Mouse (Mus musculus) lung, postnatal 10 days (tissue): Measurements from ENCODE around the gene Efna5.

Experiments used
- DNase-seq: peaks from one replicate; pipeline ENCODE4 v3.0.0; 2021

Efna5 gene

GRCm38 (mm10) chr17:62592436-62593074 is 288.6 kb downstream of the Efna5 start:
- DNase-seq, result no peak

- no peak for DNase-seq
These were observed 289.3 kb downstream of the Efna5 start for GRCm38 (mm10) chr17:62591581-62592435.

- DNase-seq, result no peak
These were observed 290.2 kb downstream of the Efna5 start for GRCm38 (mm10) chr17:62590685-62591460.

- DNase-seq, result no peak
These were observed 301.0 kb downstream of the Efna5 start for GRCm38 (mm10) chr17:62580127-62580526.

- no peak for DNase-seq
These were observed 301.5 kb downstream of the Efna5 start for GRCm38 (mm10) chr17:62579618-62580017.

- no peak for DNase-seq
These were observed 306.4 kb downstream of the Efna5 start for GRCm38 (mm10) chr17:62574499-62575265.

- DNase-seq, result no peak
These were observed 311.0 kb downstream of the Efna5 start for GRCm38 (mm10) chr17:62570101-62570500.

GRCm38 (mm10) chr17:62568019-62568418 is 313.1 kb downstream of the Efna5 start:
- DNase-seq, result no peak

GRCm38 (mm10) chr17:62565632-62566031 is 315.5 kb downstream of the Efna5 start:
- no peak for DNase-seq

- DNase-seq, result no peak
These were observed 318.7 kb downstream of the Efna5 start for GRCm38 (mm10) chr17:62562439-62562838.

GRCm38 (mm10) chr17:62557215-62557614 is 323.9 kb downstream of the Efna5 start:
- peak; percentile 11 for DNase-seq
